Mouse (Mus musculus) thymus, adult 18-20 months (tissue): ENCODE data around the gene Tcta.
A peak's percentile ranks its signal among the peaks of the same experiment; 100 is the strongest.

ENCODE experiments used
- DNase-seq, 2 experiments: peaks; one replicate each; pipeline ENCODE4 v3.0.0; 2022; ENCODE audit warnings: mixed read lengths in 2 of 2

The Tcta gene

GRCm38 (mm10) chr9:108267691-108268090 lies 38.3 kb downstream of the Tcta start:
- DNase-seq = no peak

- DNase-seq = no peak
These were observed 39.6 kb downstream of the Tcta start for GRCm38 (mm10) chr9:108266261-108266935.

GRCm38 (mm10) chr9:108264191-108264921 lies 41.6 kb downstream of the Tcta start:
- no peak for DNase-seq

GRCm38 (mm10) chr9:108263690-108264190 lies 42.2 kb downstream of the Tcta start, which contains the start of gene Dag1:
Gene Dag1 (minus strand): TSS chr9:108263958.
- peak; percentile 91 to 93 for DNase-seq

GRCm38 (mm10) chr9:108263131-108263681 lies 42.8 kb downstream of the Tcta start:
- peak; percentile 37 to 68 for DNase-seq

- DNase-seq = no peak
These were observed 43.4 kb downstream of the Tcta start for GRCm38 (mm10) chr9:108262494-108263049.

- no peak for DNase-seq
These were observed 44.1 kb downstream of the Tcta start for GRCm38 (mm10) chr9:108261865-108262264.

- DNase-seq = no peak
These were observed 45.4 kb downstream of the Tcta start for GRCm38 (mm10) chr9:108260526-108260925.
